ENCODE assay signal across 8 mouse cellular contexts in genomic region chr3:55373689-55374088, GRCm38 (mm10).
DNase-seq lines count a peak whose midpoint lies in the region; ATAC-seq lines count a peak whose summit lies in the region.

No protein-coding gene starts in this region.

- no peak overlapping the region for H3K9ac ChIP-seq in heart, embryonic 12.5 days
- H3K9ac ChIP-seq in kidney, embryonic 15.5 days, result no peak overlapping the region
- H3K9ac ChIP-seq in limb, embryonic 15.5 days, result no peak overlapping the region
- H3K9ac ChIP-seq in neural tube, embryonic 11.5 days (ENCODE audit: low read length), result no peak overlapping the region; the same call in 1 of the 2 replicates

- peaks cover 5% of the 10 kb centered on the region; the same call in 1 of the 2 replicates for H3K4me1 ChIP-seq in heart, embryonic 12.5 days (replicated peaks)
- no peaks in the 10 kb centered on the region for H3K4me1 ChIP-seq in kidney, embryonic 15.5 days
- H3K4me1 ChIP-seq in limb, embryonic 15.5 days, result 0 out of 2 replicates have a peak, but pooled peaks cover 2% of the 10 kb centered on the region
- H3K4me1 ChIP-seq in neural tube, embryonic 11.5 days (ENCODE audit: control insufficient read depth, insufficient read depth, low read length), result no peaks in the 10 kb centered on the region

- no peaks in the 10 kb centered on the region for H3K27me3 ChIP-seq in heart, embryonic 12.5 days (replicated peaks)
- H3K27me3 ChIP-seq in kidney, embryonic 15.5 days, result no peaks in the 10 kb centered on the region
- no peaks in the 10 kb centered on the region for H3K27me3 ChIP-seq in limb, embryonic 15.5 days
- H3K27me3 ChIP-seq in neural tube, embryonic 11.5 days (ENCODE audit: control insufficient read depth, insufficient read depth, low read length), result no peaks in the 10 kb centered on the region

- H3K27ac ChIP-seq in heart, embryonic 12.5 days (ENCODE audit: poor library complexity, severe bottlenecking), result peak overlapping the region; percentile 83; the same call in 1 of the 2 replicates
- no peak overlapping the region for H3K27ac ChIP-seq in kidney, embryonic 15.5 days
- H3K27ac ChIP-seq in limb, embryonic 15.5 days, result no peak overlapping the region
- no peak overlapping the region for H3K27ac ChIP-seq in neural tube, embryonic 11.5 days (ENCODE audit: low read depth, low read length)

- peak overlapping the region; percentile 67 for H3K4me2 ChIP-seq in heart, embryonic 12.5 days
- peak overlapping the region; percentile 58 for H3K4me2 ChIP-seq in kidney, embryonic 15.5 days
- peak overlapping the region; percentile 59 for H3K4me2 ChIP-seq in limb, embryonic 15.5 days
- peak overlapping the region; percentile 45 for H3K4me2 ChIP-seq in neural tube, embryonic 11.5 days (ENCODE audit: low read depth)

- no peaks in the 10 kb centered on the region for H3K9me3 ChIP-seq in heart, embryonic 12.5 days (replicated peaks)
- H3K9me3 ChIP-seq in kidney, embryonic 15.5 days (replicated peaks), result no peaks in the 10 kb centered on the region
- H3K9me3 ChIP-seq in limb, embryonic 15.5 days, result no peaks in the 10 kb centered on the region
- H3K9me3 ChIP-seq in neural tube, embryonic 11.5 days (ENCODE audit: control insufficient read depth, low read length), result no peaks in the 10 kb centered on the region

- no peaks in the 10 kb centered on the region for H3K36me3 ChIP-seq in heart, embryonic 12.5 days
- H3K36me3 ChIP-seq in kidney, embryonic 15.5 days, result no peaks in the 10 kb centered on the region
- no peaks in the 10 kb centered on the region for H3K36me3 ChIP-seq in limb, embryonic 15.5 days
- H3K36me3 ChIP-seq in neural tube, embryonic 11.5 days (ENCODE audit: control insufficient read depth, insufficient read depth, low read length), result no peaks in the 10 kb centered on the region

- 4% methylated on average over 11 of the region's 11 CpGs for WGBS in heart, embryonic 12.5 days
- 9% methylated on average over 11 of the region's 11 CpGs for WGBS in kidney, embryonic 15.5 days
- 8% methylated on average over 11 of the region's 11 CpGs for WGBS in limb, embryonic 15.5 days
- WGBS in neural tube, embryonic 11.5 days, result 7% methylated on average over 11 of the region's 11 CpGs

- H3K4me3 ChIP-seq in heart, embryonic 12.5 days, result peak overlapping the region; percentile 31
- H3K4me3 ChIP-seq in kidney, embryonic 15.5 days (replicated peaks), result peak overlapping the region; percentile 33
- peak overlapping the region; percentile 34 for H3K4me3 ChIP-seq in limb, embryonic 15.5 days
- no peak overlapping the region for H3K4me3 ChIP-seq in neural tube, embryonic 11.5 days (ENCODE audit: low read depth, low read length)

- peak; percentile 84 for ATAC-seq in heart, embryonic 12.5 days (ENCODE audit: insufficient number of reproducible peaks, low FRiP score)
- peak; percentile 79 for ATAC-seq in kidney, embryonic 15.5 days (replicated peaks; ENCODE audit: low FRiP score)
- peak; percentile 27; the same call in 1 of the 2 replicates for ATAC-seq in limb, embryonic 15.5 days (ENCODE audit: insufficient number of reproducible peaks, low FRiP score, low TSS enrichment, low read depth)
- peak; percentile 76 for ATAC-seq in neural tube, embryonic 11.5 days (ENCODE audit: insufficient read depth, low FRiP score, low TSS enrichment)
- ATAC-seq in erythroblast, adult 5-6 weeks (replicated peaks; ENCODE audit: low FRiP score, poor library complexity, severe bottlenecking), result no peak

- DNase-seq in thymus, postnatal 14 days, result peak; percentile 12
- DNase-seq in thymus, postnatal 36 days, result no peak
- peak; percentile 61 for DNase-seq in embryo, embryonic 11.5 days (ENCODE audit: low read depth, low spot score)
- peak; percentile 72 for DNase-seq in neural tube, embryonic 11.5 days (ENCODE audit: low spot score)

Comparison
In these comparisons a context has a peak if more than half of its experiments do, and no peak if none do; other contexts are left out.
1. DNase-seq: peak in thymus, postnatal 14 days (single experiment), embryo, embryonic 11.5 days (single experiment) and neural tube, embryonic 11.5 days (single experiment); none in thymus, postnatal 36 days (0 of 2).
2. Peak in every context shown above with its lines, with median percentiles within 50 percentile points of each other: H3K4me2 ChIP-seq.